Mouse (Mus musculus) cortical plate, adult 2 months (tissue): ENCODE measurements at regions not wholly inside any gene's neighbourhood (a gene's known extent, or its start where the extent isn't known, plus 50 kb on each side); places are given as distances from the start of the nearest gene placed in this dataset.

Experiments
- H3K27ac ChIP-seq: fragments of 200-500 bp; 2 replicates; pipeline ENCODE4 v1.5.1; 2012; ENCODE audit warnings: low read length, control low read depth, inconsistent platforms; ENCODE audit not compliant: insufficient read depth
- H3K4me1 ChIP-seq: fragments of 200-500 bp; 2 replicates; pipeline ENCODE4 v1.6.1; 2011; ENCODE audit warnings: low read length; ENCODE audit not compliant: control insufficient read depth, insufficient read depth
- H3K4me3 ChIP-seq: fragments of 200-500 bp; 2 replicates; pipeline ENCODE4 v1.5.1; 2011; ENCODE audit warnings: mild to moderate bottlenecking, low read length, control low read depth; ENCODE audit not compliant: insufficient read depth
- CTCF ChIP-seq: fragments of 200-500 bp; IDR thresholded peaks from 2 replicates; pipeline ENCODE4 v1.5.1; 2011; ENCODE audit warnings: mild to moderate bottlenecking, control low read depth, low read length; ENCODE audit not compliant: insufficient read depth; ENCODE audit errors: extremely low read depth
- POLR2A ChIP-seq: fragments of 200-500 bp; IDR thresholded peaks from 2 replicates; pipeline ENCODE4 v1.6.1; 2011; ENCODE audit warnings: mild to moderate bottlenecking, low read length, control low read depth; ENCODE audit not compliant: insufficient read depth; ENCODE audit errors: extremely low read depth

DNA sequence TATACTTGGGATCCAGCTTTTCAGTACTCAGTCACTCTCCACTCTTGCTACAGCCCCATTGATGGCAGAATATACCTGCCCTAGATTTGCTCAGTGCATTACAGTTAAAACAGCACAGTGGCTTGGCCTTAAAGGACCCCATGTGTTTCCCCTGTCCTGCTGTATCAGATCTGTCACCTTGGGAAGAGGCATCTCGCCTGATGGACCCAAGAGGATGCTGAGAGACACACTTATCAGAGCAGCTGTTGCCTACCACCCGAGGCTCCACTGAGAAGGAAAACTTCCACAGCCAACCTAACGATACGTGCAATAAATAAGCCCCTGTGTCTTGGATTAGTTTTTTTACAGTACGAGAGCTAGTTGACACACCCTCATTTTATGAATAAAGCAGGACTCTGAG, 411.8 kb upstream of the Sall1 start:
- no peak for TF ChIP-seq POLR2A
- no peaks in the 10 kb centered on the region for H3K4me1 ChIP-seq
- no peak overlapping the region for H3K27ac ChIP-seq

DNA sequence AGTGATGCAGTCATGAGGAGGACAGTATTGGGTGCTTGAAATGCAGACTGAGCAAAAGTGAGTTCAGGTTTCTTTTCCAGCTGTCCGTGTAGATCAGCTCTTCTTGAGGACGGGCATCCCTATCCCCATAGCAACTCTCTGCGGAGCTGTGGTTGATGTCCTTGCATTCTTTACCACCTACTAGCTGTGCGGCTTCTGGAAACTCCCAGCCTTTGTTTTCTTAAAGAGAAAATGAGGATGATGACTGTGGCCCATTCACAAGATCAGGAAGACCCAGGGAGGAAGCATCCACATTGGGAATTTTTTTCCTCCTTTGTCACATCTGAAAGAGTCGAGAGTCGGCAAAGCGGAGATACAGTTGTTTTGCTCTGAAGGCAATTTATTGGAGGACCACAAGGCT, 410.2 kb upstream of the Sall1 start:
- H3K4me1 ChIP-seq, result no peaks in the 10 kb centered on the region
- H3K27ac ChIP-seq, result no peak overlapping the region
- H3K4me3 ChIP-seq, result no peak overlapping the region
- no peak for TF ChIP-seq POLR2A
- TF ChIP-seq CTCF, result no peak

More for the DNA sequence above, 411.8 kb upstream of the Sall1 start:
- H3K4me3 ChIP-seq, result no peak overlapping the region

DNA sequence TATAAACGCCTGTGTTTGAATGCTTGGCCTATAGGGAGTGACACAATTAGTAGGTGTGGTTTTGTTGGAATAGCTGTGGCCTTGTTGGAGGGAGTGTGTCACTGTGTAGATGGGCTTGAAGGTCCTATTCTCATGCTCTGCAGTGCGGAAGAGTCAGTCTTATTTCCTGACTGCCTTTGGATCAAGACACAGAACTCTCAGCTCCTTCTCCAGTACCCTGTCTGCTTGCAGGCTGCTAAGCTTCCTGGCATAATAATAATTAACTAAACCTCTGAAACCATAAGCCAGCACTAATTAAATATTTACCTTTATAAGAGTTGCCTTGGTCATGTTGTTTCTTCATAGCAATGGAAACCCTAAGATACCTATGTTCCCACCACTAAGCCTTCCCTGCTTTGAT, 409.8 kb upstream of the Sall1 start:
- Histone ChIP-seq H3K4me3 (no peak overlapping the region), H3K4me1 (no peaks in the 10 kb centered on the region), H3K27ac (no peak overlapping the region)
- TF ChIP-seq POLR2A (no peak), CTCF (no peak)

DNA sequence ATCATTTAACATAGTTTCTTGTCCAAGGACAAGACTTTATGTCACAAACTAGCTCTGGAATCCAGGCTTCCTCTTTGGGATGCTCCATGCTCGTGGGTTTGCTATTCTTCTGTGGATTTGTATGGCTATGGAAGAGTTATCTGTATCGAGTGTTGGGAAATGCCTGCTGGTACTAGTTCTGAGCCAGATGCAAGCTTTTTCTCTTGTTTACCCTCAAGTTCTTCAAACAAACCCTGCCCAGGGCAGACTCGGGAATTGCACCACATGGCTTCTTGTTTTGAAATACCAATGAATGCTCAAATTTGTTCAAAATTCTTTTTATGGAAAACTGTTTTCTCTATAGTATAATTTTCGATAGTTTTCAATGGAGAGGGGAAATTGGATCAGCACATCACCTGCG, 400.5 kb upstream of the Sall1 start:
- no peak for TF ChIP-seq CTCF
- no peak overlapping the region for H3K27ac ChIP-seq
- no peak overlapping the region for H3K4me3 ChIP-seq
- no peaks in the 10 kb centered on the region for H3K4me1 ChIP-seq

DNA sequence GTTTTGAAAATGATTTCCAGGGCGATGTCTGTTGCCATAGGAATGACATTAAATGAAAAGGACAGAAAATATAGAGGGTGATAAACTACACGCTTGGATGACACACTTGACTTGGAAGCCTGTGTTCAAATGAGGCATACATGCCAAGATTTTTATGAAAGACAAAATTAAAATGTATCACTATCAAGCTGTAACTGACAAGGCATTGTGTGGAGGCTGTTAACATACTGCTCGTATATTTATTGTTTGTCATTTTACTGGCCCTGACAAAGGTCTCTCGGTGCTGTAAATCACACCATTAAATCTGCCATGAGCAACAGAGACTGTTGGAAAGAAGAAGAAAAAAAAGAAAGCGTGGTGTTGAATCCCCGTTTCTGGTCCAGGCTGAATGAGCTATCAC, 395.3 kb upstream of the Sall1 start:
- no peak for TF ChIP-seq CTCF
- TF ChIP-seq POLR2A, result no peak
- Histone ChIP-seq H3K27ac (no peak overlapping the region), H3K4me3 (no peak overlapping the region), H3K4me1 (no peaks in the 10 kb centered on the region)

DNA sequence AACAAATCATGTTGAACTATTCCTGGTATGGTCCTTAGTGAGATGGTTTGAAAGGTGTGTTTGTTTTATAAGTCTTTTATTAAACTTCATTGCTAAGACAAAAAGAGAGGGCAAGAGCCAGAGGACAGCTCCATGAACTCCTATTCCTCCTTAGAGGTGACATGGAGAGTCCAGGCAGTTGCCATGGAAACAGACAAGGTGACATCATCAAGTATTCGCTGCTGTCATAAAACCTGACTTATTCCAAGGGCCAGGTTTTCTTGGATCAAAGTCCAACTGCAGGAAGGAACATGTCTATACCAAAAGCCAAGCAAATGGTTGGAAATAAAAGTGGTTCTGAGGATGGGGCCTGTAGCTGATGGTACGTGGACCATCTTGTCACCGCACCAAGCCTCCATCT, 383.0 kb upstream of the Sall1 start:
- H3K4me3 ChIP-seq, result no peak overlapping the region
- H3K27ac ChIP-seq, result no peak overlapping the region
- no peaks in the 10 kb centered on the region for H3K4me1 ChIP-seq
- no peak for TF ChIP-seq POLR2A
- no peak for TF ChIP-seq CTCF

DNA sequence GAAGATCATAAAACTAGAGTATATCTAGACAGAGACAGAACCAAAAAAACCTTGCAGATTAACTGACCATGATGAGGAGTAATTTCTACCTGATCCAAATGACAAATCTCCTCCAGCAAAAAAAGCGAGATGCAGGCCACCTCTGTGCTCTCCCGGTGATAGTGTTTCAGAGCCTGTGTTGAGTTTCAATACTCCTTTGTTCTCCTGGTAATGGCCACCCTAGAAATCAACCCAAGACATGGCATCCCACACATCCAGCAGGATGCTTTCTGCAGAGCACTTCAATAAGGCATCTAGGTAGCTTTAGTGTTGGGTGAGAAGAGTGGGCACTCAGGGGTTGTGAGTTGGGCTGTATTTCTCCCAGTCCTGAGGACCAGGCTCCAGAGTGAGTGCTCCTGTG, 371.3 kb upstream of the Sall1 start:
- no peak for TF ChIP-seq POLR2A
- TF ChIP-seq CTCF, result no peak
- H3K4me1 ChIP-seq, result no peaks in the 10 kb centered on the region
- no peak overlapping the region for H3K4me3 ChIP-seq
- no peak overlapping the region for H3K27ac ChIP-seq

DNA sequence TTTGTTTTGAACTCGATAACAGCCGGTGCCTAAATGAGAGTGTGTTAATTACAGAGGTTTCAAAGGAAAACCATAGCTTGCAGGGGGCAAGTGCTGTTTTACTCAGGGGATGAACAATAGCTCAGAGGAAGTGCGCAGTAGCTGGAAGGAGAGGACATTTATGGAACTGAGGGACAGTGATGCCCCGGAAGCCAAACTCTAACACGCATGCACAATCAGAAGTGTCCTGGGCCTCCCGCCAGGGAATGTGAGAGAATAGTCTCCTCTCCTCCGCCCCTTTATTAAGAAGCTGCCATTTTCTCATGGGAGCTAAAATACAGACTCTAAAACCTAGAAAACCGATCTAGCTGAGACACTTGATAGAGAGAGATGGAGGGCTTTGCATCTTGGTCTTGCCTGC, 368.5 kb upstream of the Sall1 start:
- Histone ChIP-seq H3K27ac (no peak overlapping the region), H3K4me1 (no peaks in the 10 kb centered on the region), H3K4me3 (no peak overlapping the region)
- TF ChIP-seq POLR2A (no peak), CTCF (no peak)

DNA sequence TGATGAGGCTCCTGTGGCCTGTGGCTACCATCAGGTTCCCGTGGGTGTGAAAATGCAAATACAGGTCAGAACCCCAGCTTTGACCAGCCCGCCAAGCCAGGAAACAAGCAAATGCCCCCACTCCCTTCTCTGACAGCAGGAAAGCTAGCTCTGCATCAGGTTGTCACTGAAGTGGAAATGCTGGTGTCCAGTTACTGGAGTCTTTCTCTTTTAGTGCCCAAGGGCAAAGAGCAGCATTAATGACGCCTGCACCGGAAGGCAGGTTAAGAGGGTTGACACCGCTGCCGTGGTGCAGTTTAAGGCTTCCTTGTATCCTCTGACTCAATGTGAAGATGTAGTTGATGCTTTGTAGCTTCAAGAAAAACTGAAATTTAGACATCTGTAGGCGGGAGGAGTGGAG, 368.1 kb upstream of the Sall1 start:
- Histone ChIP-seq H3K27ac (no peak overlapping the region), H3K4me3 (no peak overlapping the region), H3K4me1 (no peaks in the 10 kb centered on the region)
- TF ChIP-seq CTCF, result no peak
- TF ChIP-seq POLR2A, result no peak

DNA sequence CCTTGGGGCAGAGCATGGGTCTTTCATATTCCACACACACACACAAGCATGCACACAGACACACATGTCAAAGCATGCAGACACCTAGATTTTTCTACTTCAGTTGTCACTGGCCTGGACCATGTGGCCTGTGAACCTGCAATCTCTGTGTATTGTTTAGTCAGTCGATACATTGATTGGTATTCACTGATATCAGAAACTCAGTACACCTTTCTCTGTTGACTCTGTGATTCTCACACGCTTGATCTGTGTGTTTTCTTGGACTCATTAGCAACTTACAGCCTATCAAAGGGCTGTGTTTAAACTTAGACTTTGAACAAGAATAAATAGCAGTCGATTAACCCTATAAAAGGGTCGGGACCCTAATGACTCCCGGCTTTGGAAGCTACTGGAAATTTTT, 362.7 kb upstream of the Sall1 start:
- H3K27ac ChIP-seq, result no peak overlapping the region
- H3K4me3 ChIP-seq, result no peak overlapping the region
- TF ChIP-seq CTCF, result no peak
- no peak for TF ChIP-seq POLR2A
- H3K4me1 ChIP-seq, result no peaks in the 10 kb centered on the region

DNA sequence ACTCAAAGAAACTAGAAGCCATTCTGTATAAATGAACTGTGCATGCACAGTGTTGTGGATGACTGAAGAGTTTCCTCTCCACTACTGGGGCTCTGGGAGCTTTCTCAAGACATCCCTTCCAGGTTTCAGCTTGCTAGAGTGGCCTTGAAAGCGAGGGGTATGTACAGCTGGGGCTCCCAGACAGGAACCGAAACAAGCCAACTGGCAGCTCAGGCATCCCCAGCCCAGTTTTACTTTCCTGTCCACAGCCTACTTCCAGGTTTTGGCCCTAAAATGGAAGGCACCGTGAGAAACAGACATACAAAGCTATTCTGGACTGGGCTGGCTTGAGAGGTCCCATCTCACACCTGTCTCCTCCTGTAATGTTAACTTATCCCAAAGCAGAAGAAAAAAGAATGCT, 360.3 kb upstream of the Sall1 start:
- TF ChIP-seq CTCF (no peak), POLR2A (no peak)
- H3K4me1 ChIP-seq, result no peaks in the 10 kb centered on the region
- no peak overlapping the region for H3K27ac ChIP-seq
- no peak overlapping the region for H3K4me3 ChIP-seq

DNA sequence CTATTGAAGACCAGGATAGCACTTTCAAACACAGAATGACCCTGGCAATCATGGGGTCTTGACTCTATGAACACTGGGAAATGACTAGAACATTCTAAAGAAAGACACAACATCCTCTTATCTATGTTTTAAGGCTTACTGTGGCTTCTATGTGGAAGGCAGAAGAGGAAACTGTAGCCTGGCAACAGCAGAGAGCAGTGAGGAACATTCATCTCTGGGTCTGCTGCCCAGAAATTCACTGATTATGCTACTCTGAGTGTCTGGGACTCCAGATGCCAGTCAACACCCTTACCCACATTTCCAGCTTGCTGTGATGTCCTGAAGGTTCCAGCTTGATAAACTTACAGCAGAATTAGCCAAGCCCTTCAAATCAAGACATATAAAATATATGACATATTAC, 352.7 kb upstream of the Sall1 start:
- Histone ChIP-seq H3K4me1 (no peaks in the 10 kb centered on the region), H3K27ac (0 out of 2 replicates have a peak overlapping the region, but pooled peaks have one; percentile 29), H3K4me3 (no peak overlapping the region)
- TF ChIP-seq CTCF (no peak), POLR2A (no peak)
